Mouse (Mus musculus): ENCODE measurements at regions not wholly inside any gene's neighbourhood (a gene's known extent, or its start where the extent isn't known, plus 50 kb on each side); places are given as distances from the start of the nearest gene placed in this dataset.

DNA sequence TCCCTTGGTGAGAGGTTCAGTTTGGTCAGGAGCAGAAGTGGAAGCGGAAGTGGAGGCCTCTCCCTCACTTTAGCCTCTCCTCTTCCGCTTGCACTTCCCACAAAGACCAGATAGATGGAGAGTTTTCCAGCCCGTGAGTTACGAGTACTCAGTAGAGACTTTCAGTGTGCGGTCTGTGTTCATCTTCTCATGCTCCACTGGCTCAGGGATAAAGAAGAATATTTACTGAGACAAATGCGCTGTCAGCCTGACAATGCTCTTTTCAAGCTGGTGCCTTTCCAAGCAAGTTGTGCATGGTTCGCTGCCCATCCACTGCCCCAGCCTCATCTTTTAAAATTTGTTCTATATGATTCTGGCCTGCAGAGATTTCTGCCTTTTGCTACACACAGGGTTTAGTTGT lies 141.8 kb upstream of the Gm6793 start:
- TF ChIP-seq CTCF (IDR thresholded peaks at IDR 0.05; ENCODE audit: low read depth, low read length) (no peak), POLR2A (IDR thresholded peaks at IDR 0.05; ENCODE audit: borderline replicate concordance, low read depth, low read length) (no peak)

All from bone marrow macrophage, adult 2 months (primary cell).